Mouse (Mus musculus): ENCODE measurements around the gene Ap1ar. TPM values are rescaled to one million over a fixed set of nuclear protein-coding genes. Genes with fewer than 3 reads are reported as not detected.
"Not testable (repeated sequence)": the region's sequence is repeated elsewhere in the genome, so short reads cannot be mapped to it uniquely, and the experiment has no call there.

The Ap1ar gene
- polyA plus RNA-seq, 1 experiment from 2014 or later = 105 TPM

DNA sequence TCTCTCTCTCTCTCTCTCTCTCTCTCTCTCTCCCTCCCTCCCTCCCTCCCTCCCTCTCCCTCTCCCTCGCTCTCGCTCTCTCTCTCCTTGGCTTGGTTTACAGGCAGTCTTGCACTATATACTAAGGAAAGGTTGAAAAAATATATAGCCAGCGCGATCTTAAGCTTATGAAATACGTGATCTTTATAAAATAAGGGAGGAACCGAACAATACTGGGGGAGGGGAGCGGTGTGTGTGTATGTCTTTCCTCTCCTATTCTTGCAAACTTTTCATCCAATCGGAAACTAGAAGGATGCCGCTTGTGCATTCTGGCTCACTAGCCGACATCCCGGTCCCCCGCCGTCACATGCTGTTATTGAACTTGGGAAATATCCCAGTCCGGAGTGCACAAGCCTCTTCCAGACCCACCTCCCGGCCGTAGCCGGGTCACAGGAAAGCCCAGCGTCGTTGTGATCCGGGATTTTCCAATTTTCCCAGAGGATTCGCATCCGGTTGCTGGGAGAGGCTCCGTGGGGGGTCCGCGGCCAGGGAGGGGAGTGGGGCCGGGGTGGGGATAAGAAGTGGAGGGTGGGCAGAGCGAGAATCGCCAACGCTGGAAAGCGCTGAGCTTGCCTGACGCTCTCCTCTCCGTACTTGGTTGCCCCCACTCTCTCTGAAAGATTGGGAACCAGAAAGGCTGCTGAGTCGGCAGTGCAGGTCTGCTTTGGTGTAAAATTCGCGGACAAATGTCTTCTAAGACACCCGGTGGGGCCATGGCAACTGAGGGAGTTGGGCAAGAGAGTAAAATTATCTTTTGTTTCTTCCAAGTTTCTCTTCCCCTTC, 46.9 kb downstream of the Ap1ar start:
- Histone ChIP-seq H3K4me3 (replicated peaks) (peak overlapping the region; percentile 53), H3K36me3 (no peaks in the 10 kb centered on the region), H3K27ac (replicated peaks) (peak overlapping the region; percentile 30; the same call in 1 of the 2 replicates), H3K9ac (replicated peaks) (peak overlapping the region; percentile 51), H3K9me3 (replicated peaks) (no peaks in the 10 kb centered on the region), H3K4me2 (peak overlapping the region; percentile 98), H3K27me3 (replicated peaks) (peaks cover 36% of the 10 kb centered on the region), H3K4me1 (peaks cover 22% of the 10 kb centered on the region)
- peak; percentile 68 for ATAC-seq (ENCODE audit: low FRiP score)
- 1% methylated on average over 34 of the region's 36 CpGs for WGBS

DNA sequence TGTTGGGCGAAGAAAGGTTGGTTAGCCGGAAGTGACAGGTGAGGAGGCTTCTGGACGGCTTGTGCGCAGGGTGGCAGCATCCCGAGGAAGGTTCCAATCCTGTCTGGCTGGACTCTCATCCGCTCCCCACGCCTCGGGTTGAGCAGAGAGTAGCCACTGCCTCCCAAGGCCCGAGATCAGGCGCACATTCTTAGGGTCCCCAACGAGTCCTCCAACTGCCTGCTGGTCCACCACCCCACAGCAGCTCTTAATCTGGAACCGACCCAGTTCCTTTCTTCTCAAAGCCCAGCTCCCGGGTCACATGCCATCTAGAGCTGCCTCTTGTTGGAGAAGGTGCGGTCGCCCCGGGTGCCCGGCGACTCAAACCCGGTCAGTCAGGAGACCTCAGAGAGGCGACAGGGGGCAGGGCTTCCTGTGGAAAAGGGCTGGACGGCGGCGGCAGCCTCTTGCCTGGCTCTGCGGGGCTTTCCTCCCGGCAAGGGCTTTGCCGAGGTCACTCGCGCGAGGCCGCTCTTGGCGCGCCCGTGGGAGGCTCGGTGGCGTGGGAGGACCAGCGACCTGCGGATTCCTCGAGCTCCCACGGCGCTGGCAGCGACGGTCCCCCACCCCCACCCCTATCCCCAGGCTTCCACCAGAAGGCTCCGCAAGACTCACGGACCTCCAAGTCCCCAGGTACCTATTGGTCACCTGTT, 47.7 kb downstream of the Ap1ar start, which contains the start of gene Tifa:
TSS of gene Tifa (plus strand) at position 306 of the 692 bp plus-strand sequence.
- Histone ChIP-seq H3K27ac (replicated peaks) (peak within 1 kb of the TSS; percentile 30; the same call in 1 of the 2 replicates), H3K36me3 (no peaks in the 10 kb centered on the region), H3K9me3 (replicated peaks) (no peaks in the 10 kb centered on the region), H3K4me1 (peaks cover 22% of the 10 kb centered on the region), H3K4me2 (peak within 1 kb of the TSS; percentile 98), H3K27me3 (replicated peaks) (peaks cover 36% of the 10 kb centered on the region), H3K4me3 (replicated peaks) (peak within 1 kb of the TSS; percentile 53), H3K9ac (replicated peaks) (peak within 1 kb of the TSS; percentile 51)
- ATAC-seq (ENCODE audit: low FRiP score) = peak; percentile 48; the same call in 1 of the 2 replicates
- under 1% methylated on average over 44 of the region's 44 CpGs for WGBS

DNA sequence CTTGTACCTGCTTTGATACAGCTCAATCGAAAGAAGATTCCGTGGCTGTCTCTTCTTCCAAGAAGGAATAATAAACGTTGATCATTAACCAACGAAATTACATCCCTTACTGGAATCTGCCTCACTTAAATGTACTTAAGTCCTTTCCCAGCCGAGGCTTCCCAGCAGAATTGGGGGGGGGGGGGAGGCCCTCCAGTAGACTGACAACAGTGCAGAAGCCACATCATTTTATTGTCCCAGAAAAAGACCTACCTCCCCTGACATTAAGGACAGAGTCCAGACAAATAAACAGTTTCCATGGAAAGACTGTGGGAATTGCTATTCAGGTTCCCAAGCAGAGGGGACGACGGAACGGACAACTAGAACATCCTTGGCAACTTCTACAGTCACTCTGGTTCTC, 48.4 kb downstream of the Ap1ar start:
- H3K4me3 ChIP-seq (replicated peaks) = peak overlapping the region; percentile 53
- peaks cover 36% of the 10 kb centered on the region for H3K27me3 ChIP-seq (replicated peaks)
- peaks cover 22% of the 10 kb centered on the region for H3K4me1 ChIP-seq
- peak overlapping the region; percentile 98 for H3K4me2 ChIP-seq
- no peaks in the 10 kb centered on the region for H3K36me3 ChIP-seq
- no peak for ATAC-seq (ENCODE audit: low FRiP score)
- H3K9ac ChIP-seq (replicated peaks) = no peak overlapping the region
- WGBS = 13% methylated on average over 8 of the region's 8 CpGs
- no peak overlapping the region for H3K27ac ChIP-seq (replicated peaks)
- no peaks in the 10 kb centered on the region for H3K9me3 ChIP-seq (replicated peaks)

- Histone ChIP-seq H3K4me2 (no peak overlapping the region), H3K27me3 (replicated peaks) (peaks cover 36% of the 10 kb centered on the region), H3K4me1 (peaks cover 22% of the 10 kb centered on the region), H3K36me3 (no peaks in the 10 kb centered on the region), H3K9ac (replicated peaks) (no peak overlapping the region), H3K9me3 (replicated peaks) (no peaks in the 10 kb centered on the region), H3K4me3 (replicated peaks) (no peak overlapping the region), H3K27ac (replicated peaks) (no peak overlapping the region)
- no peak for ATAC-seq (ENCODE audit: low FRiP score)
- WGBS = 57% methylated on average over 7 of the region's 7 CpGs
Observed at GRCm38 (mm10) chr3:127788038-127788437, 49.3 kb downstream of the Ap1ar start.

- Histone ChIP-seq H3K4me1 (peaks cover 22% of the 10 kb centered on the region), H3K9me3 (replicated peaks) (no peaks in the 10 kb centered on the region), H3K4me3 (replicated peaks) (no peak overlapping the region), H3K9ac (replicated peaks) (no peak overlapping the region), H3K36me3 (no peaks in the 10 kb centered on the region), H3K4me2 (no peak overlapping the region), H3K27me3 (replicated peaks) (peaks cover 31% of the 10 kb centered on the region), H3K27ac (replicated peaks) (no peak overlapping the region)
- ATAC-seq (ENCODE audit: low FRiP score) = no peak
Observed at GRCm38 (mm10) chr3:127787032-127787431, 50.3 kb downstream of the Ap1ar start.

- not testable (repeated sequence) for H3K4me2 ChIP-seq; H3K9ac ChIP-seq (replicated peaks); H3K4me1 ChIP-seq; H3K36me3 ChIP-seq; H3K9me3 ChIP-seq (replicated peaks); ATAC-seq (ENCODE audit: low FRiP score); H3K27ac ChIP-seq (replicated peaks); H3K4me3 ChIP-seq (replicated peaks)
- 93% methylated on average over 8 of the region's 8 CpGs for WGBS
- peaks cover 20% of the 10 kb centered on the region for H3K27me3 ChIP-seq (replicated peaks)
Observed at GRCm38 (mm10) chr3:127783680-127784079, 53.6 kb downstream of the Ap1ar start.

DNA sequence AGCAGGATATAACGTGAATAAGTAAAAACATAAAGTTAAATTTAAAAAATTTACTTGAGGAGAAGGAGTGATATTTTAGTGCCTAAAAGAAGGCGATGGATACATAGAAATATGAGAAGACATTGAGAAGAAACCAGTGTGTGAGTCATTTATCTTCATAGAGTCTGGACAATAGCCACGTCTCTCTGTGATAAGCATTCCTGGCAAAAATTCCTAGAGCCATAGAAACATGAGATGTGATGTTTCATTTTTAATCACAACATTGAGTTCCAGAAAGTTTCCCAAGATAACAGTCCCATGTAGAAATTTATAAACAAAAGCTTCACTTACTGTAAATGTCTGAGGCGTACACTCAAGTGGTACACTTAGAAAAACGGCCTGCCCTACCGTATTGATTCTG, 54.4 kb downstream of the Ap1ar start:
- Histone ChIP-seq H3K4me2 (no peak overlapping the region), H3K27ac (replicated peaks) (no peak overlapping the region), H3K27me3 (replicated peaks) (peaks cover 13% of the 10 kb centered on the region), H3K9ac (replicated peaks) (no peak overlapping the region), H3K36me3 (no peaks in the 10 kb centered on the region), H3K4me1 (peaks cover 6% of the 10 kb centered on the region; the same call in 1 of the 2 replicates), H3K9me3 (replicated peaks) (no peaks in the 10 kb centered on the region), H3K4me3 (replicated peaks) (no peak overlapping the region)
- ATAC-seq (ENCODE audit: low FRiP score) = no peak
- 94% methylated on average over 6 of the region's 6 CpGs for WGBS

DNA sequence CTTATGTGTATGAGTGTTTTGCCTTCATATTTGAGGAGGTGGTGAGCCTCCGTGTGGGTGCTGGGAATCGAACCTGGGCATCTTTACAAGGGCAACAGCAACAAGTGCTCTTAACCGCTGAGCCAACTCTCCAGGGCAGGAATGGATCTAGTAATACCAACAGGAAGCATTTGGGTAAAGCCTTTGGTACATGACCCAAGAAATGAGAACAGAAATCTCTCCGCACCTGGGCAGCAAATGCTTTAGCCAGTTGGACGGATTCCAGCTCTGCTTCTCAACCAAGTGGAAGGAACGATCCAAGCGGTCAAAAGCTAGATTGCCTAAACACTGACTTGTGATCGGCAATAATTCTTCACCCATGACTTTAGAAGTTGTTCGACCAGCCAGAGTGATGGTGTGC, 56.4 kb downstream of the Ap1ar start:
- Histone ChIP-seq H3K4me1 (peaks cover 6% of the 10 kb centered on the region; the same call in 1 of the 2 replicates), H3K4me3 (replicated peaks) (no peak overlapping the region), H3K9ac (replicated peaks) (no peak overlapping the region), H3K27me3 (replicated peaks) (0 out of 2 replicates have a peak, but pooled peaks cover 4% of the 10 kb centered on the region), H3K4me2 (no peak overlapping the region), H3K9me3 (replicated peaks) (no peaks in the 10 kb centered on the region), H3K36me3 (no peaks in the 10 kb centered on the region), H3K27ac (replicated peaks) (no peak overlapping the region)
- WGBS = 94% methylated on average over 9 of the region's 9 CpGs
- ATAC-seq (ENCODE audit: low FRiP score) = no peak

DNA sequence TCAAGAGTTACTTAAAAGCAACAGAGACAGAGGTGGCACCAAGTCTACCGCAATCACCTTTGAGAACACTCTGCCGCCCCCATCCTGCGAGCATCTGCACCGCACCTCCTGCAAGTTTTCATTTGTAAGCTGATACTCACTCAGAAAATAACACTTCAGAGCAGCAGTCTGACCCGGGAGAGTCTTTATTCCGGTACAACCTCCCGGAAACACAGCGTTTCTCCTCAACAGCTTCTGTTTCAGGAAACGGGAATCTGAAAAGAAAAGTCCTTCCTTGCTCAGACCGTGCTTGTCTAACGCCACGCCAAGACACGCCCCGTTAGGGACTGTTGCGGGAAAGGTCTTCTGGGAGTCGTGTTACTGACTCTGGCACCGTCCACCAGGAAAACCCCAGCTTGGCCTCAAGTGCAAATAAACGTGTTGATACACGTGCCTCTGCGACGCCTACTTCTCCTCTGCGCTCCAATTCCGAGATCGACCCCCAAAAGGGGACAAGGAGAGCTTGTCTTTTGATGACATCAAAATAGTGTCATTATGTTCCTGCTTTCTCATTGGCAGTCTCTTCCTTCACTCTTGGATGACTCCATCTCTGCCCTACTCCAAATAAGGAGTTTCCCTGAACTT, 57.2 kb downstream of the Ap1ar start, which contains the start of gene Alpk1:
TSS of gene Alpk1 (minus strand) at position 507 of the 624 bp plus-strand sequence.
- Histone ChIP-seq H3K9ac (replicated peaks) (no peak within 1 kb of the TSS), H3K4me2 (peak within 1 kb of the TSS; percentile 63), H3K27me3 (replicated peaks) (0 out of 2 replicates have a peak, but pooled peaks cover 4% of the 10 kb centered on the region), H3K36me3 (no peaks in the 10 kb centered on the region), H3K4me3 (replicated peaks) (peak within 1 kb of the TSS; percentile 41), H3K27ac (replicated peaks) (no peak within 1 kb of the TSS), H3K9me3 (replicated peaks) (no peaks in the 10 kb centered on the region), H3K4me1 (peaks cover 6% of the 10 kb centered on the region; the same call in 1 of the 2 replicates)
- ATAC-seq (ENCODE audit: low FRiP score) = peak; percentile 55; the same call in 1 of the 2 replicates
- 2% methylated on average over 24 of the region's 24 CpGs for WGBS

DNA sequence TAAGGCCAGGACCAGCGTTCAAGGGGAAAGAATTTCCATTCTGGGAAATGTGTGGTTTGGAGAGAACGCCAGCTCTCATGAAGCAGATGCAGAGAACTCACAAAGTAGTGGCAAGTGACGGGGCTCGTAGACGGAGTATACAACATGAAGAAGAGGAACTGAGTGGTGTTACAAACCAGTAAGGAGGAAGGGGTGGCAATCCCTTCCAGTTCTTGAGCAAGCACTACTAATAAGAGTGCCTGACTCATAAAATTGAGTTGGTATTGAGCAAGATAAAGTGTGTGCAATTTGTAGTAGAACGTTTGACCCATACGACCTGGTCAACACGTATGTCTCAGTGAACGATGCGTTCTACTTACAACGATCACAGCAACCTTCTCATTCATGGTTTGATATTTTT, 68.2 kb downstream of the Ap1ar start:
- Histone ChIP-seq H3K27me3 (replicated peaks) (no peaks in the 10 kb centered on the region; the same call in 1 of the 2 replicates), H3K4me2 (no peak overlapping the region), H3K27ac (replicated peaks) (no peak overlapping the region), H3K9me3 (replicated peaks) (no peaks in the 10 kb centered on the region), H3K36me3 (no peaks in the 10 kb centered on the region), H3K4me1 (no peaks in the 10 kb centered on the region), H3K4me3 (replicated peaks) (no peak overlapping the region), H3K9ac (replicated peaks) (no peak overlapping the region)
- no peak for ATAC-seq (ENCODE audit: low FRiP score)
- 89% methylated on average over 11 of the region's 11 CpGs for WGBS

DNA sequence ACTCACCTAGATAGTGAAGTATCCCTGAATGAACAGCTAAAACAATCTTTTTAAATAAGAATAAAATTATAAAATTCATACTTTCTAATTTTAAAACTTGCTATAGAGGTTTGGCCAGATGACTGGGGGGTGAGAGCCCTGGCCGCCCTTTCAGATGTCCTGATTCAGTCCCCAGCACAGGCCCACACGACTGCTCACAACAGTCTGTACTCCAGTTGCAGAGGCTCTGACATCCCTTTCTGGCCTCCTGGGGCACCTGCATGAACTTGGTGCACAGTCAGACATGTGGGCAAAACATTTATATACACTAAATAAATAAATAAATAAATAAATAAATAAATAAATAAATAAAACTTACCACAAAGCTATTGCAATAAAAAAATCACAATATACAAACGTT, 71.4 kb downstream of the Ap1ar start:
- H3K27ac ChIP-seq (replicated peaks) = no peak overlapping the region
- no peak overlapping the region for H3K4me2 ChIP-seq
- WGBS = 72% methylated on average over 3 of the region's 3 CpGs
- no peak overlapping the region for H3K4me3 ChIP-seq (replicated peaks)
- H3K9ac ChIP-seq (replicated peaks) = no peak overlapping the region
- peaks cover 16% of the 10 kb centered on the region for H3K27me3 ChIP-seq (replicated peaks)
- no peak for ATAC-seq (ENCODE audit: low FRiP score)
- H3K9me3 ChIP-seq (replicated peaks) = no peaks in the 10 kb centered on the region
- no peaks in the 10 kb centered on the region for H3K4me1 ChIP-seq
- no peaks in the 10 kb centered on the region for H3K36me3 ChIP-seq
